Mouse (Mus musculus): ENCODE results near the gene Nat8l.

The Nat8l gene

GRCm38 (mm10) chr5:34004618-34005017 is 8.8 kb downstream of the Nat8l start:
- no peak for DNase-seq

GRCm38 (mm10) chr5:34006832-34007231 is 11.0 kb downstream of the Nat8l start:
- no peak for DNase-seq

- no peak for DNase-seq
Measured at GRCm38 (mm10) chr5:34007392-34007941, 11.7 kb downstream of the Nat8l start.

- no peak for DNase-seq
Measured at GRCm38 (mm10) chr5:34014652-34015051, 18.9 kb downstream of the Nat8l start.

GRCm38 (mm10) chr5:34018968-34019367 is 23.2 kb downstream of the Nat8l start:
- no peak for DNase-seq

GRCm38 (mm10) chr5:34030101-34030500 is 34.3 kb downstream of the Nat8l start:
- no peak for DNase-seq

- DNase-seq, result no peak
Measured at GRCm38 (mm10) chr5:34031022-34031421, 35.2 kb downstream of the Nat8l start.

GRCm38 (mm10) chr5:34032520-34032919 is 36.7 kb downstream of the Nat8l start:
- DNase-seq, result no peak

Data from cerebellum, adult 9-10 months (tissue).